Mouse (Mus musculus): ENCODE data around the gene Pelp1.

GRCm38 (mm10) chr11:70433569-70433943, 23.7 kb upstream of the Pelp1 start:
- TF ChIP-seq POLR2A (IDR thresholded peaks at IDR 0.05; ENCODE audit: insufficient read depth, low read length) (no peak), CTCF (IDR thresholded peaks at IDR 0.05; ENCODE audit: low read depth, low read length) (no peak), EP300 (IDR thresholded peaks at IDR 0.05; ENCODE audit: insufficient read depth, low read depth, low read length) (no peak)

All from ES-Bruce4 (cell line).